Mouse (Mus musculus) granulocyte monocyte progenitor cell, adult 5-6 weeks (primary cell): ENCODE results near the gene Aip. TPM values are rescaled to one million over a fixed set of nuclear protein-coding genes. Genes with fewer than 3 reads are reported as not detected.
A peak's percentile ranks its signal among the peaks of the same experiment; 100 is the strongest.

Experiments used
- ATAC-seq: replicated peaks from 2 replicates; pipeline ENCODE4 v1.8.0; 2016; ENCODE audit warnings: mild to moderate bottlenecking, moderate TSS enrichment, inconsistent platforms; ENCODE audit not compliant: poor library complexity, severe bottlenecking
- total RNA-seq, 2 experiments: library from RNA; stranded (forward) in 1 of 2; stranded (reverse) in 1 of 2; fragments of 200-712, 200-1000 nt in 1 of 2; fragments of >200 nt in 1 of 2; fragmentation: Nextera tagmentation in 1 of 2; gene quantifications; 2 replicates each; pipeline ENCODE4 v1.2.3; 2014 to 2017

The Aip gene
- total RNA-seq, 2 experiments from 2014 or later: 19.6 to 38.6 TPM

GRCm38 (mm10) chr19:4095802-4096201, 29.9 kb downstream of the Aip start:
- no peak for ATAC-seq

DNA sequence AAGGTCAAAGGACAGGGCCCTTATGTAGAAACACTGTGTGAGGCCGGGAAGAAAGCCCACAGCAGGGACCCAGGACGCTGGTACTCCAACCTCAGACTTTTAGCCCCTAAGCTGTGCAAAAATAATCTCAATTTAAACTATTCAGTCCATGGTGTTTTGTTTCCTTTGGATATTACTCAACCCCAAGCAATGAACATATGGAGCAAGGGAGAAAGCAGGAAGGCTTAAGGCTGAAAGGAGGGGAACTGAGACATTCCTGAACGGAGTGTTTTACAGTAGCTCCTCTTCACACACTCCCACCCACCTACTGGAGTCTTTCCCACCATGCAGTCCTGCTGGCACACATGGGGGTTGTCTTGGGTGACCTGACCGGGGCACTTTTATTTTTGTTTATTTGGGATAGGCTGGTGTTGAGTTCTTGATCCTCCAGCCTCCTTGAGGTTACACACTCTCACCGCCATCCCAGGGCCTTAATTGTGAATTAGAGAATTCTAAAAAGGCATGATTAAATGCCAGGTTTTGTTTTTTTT, 30.8 kb downstream of the Aip start:
- ATAC-seq: no peak

GRCm38 (mm10) chr19:4094348-4094747, 31.3 kb downstream of the Aip start:
- ATAC-seq: no peak

- no peak for ATAC-seq
Measured at GRCm38 (mm10) chr19:4093772-4094171, 31.9 kb downstream of the Aip start.

- ATAC-seq: no peak
Measured at GRCm38 (mm10) chr19:4092750-4093149, 32.9 kb downstream of the Aip start.

DNA sequence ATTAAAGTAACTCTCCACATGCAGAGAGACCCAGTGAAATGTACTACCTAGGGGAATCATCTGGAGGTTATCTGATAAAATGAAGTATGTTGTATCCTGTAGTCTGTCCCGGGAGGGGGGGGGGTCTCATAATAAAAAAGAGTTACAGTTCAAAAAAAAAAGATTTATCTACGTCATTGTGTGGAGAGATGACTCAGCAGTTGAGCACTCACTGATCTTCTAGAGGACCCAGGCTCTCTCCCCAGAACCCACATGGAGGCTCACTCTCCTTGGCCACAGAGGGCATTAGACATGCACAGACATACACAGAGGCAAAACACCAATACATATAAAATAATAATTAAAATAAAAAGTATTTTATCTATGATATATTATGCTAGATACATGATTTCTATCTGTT, 34.3 kb downstream of the Aip start:
- no peak for ATAC-seq

DNA sequence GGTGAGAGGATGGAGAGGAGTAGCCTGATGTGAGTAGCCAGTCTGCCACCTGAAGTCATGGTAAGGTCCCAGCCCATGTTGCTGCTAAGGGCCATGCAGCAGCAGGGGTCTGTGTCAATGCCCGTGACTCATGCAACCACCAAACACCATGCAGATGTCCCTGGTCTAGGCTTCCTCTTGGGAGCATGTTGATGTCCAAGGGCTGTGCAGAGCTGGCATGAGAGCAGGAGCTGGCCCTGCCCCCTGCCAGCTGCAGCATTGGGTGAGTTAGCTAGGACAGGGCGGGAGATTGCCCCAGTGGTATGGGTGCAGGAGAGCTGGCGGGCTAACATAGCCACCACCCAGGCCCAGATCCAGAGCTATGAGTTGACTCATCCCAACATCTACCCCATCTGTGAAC, 35.2 kb downstream of the Aip start:
- peak; percentile 38; the same call in 1 of the 2 replicates for ATAC-seq

DNA sequence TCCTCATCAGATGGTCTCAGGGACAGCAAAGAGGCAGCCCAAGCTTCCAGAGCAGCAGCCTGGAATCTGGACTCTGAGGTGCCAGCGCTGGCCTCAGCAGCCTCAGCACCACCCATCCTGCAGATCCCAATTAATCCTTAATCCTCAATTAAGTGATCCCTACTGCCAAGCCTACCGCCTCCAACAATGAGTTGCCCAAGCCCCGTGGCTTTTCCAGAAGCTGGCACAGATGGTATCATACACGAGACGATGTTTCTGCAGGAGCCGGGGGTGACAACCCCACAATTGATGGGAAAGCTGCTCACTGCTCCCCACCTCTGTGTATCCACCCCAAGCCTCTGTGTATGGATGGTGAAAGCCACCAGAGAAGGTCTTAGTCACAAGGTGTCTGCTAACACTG, 36.5 kb downstream of the Aip start:
- ATAC-seq: no peak

DNA sequence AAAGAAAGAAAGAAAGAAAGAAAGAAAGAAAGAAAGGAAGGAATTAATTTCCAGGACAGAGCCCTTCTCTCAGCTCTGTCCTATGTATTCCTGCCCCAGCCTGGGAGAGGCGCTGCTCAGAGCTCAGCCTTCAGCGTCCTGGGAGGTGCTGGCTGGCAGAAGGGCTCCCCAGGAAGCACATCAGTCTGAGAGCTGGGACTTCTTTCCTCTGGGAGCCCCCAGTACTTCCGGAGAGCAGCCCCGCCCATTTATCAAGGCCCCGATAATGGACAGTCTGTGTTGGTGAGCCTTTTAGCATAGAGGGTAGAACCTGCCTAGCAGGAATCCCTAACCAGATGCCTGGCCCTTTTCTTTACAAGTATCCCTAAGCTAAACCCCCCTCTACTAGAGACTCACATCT, 37.5 kb downstream of the Aip start:
- ATAC-seq: no peak

GRCm38 (mm10) chr19:4087090-4087489, 38.6 kb downstream of the Aip start:
- ATAC-seq: no peak

- no peak for ATAC-seq
Measured at GRCm38 (mm10) chr19:4086156-4086555, 39.5 kb downstream of the Aip start.

DNA sequence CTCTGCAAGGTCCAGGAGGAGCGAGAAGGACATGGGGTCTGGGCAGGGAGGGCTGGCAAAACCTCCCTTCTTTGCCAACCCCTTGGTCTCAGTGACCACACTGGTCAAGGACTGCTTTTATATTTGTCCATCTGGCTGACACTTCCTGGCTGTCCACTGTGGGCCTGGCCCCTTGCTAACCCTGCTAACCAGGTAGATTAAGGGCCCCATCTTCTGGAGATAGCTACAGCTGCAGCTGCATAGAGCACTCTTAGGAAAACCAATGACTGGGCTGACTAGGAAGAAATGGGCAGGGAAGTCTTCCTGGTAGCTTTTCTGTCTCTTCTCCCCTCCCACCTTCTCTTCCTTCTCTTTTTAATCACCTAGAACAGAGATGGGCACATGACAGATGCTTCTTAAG, 40.7 kb downstream of the Aip start:
- no peak for ATAC-seq

GRCm38 (mm10) chr19:4083826-4084225, 41.8 kb downstream of the Aip start:
- ATAC-seq: no peak

DNA sequence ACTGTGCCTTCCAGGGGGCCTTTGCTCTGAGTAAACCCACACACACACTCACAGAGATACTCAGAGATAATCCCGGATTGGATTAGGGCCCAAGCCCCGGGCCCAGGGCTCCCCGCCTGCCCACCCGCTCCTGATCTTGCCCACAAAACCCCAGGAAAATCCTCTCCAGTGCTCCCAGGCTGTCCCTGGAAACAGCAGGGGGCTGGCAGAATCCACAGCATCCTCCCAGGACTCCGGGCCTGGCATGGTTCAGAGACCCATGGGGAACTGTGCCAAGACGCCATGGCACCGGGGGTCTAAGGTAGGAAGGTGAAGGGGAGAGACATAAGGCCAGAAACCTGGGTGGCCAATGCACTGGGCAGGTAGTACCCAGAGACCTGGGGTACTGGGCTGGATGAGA, 42.3 kb downstream of the Aip start:
- ATAC-seq: no peak

DNA sequence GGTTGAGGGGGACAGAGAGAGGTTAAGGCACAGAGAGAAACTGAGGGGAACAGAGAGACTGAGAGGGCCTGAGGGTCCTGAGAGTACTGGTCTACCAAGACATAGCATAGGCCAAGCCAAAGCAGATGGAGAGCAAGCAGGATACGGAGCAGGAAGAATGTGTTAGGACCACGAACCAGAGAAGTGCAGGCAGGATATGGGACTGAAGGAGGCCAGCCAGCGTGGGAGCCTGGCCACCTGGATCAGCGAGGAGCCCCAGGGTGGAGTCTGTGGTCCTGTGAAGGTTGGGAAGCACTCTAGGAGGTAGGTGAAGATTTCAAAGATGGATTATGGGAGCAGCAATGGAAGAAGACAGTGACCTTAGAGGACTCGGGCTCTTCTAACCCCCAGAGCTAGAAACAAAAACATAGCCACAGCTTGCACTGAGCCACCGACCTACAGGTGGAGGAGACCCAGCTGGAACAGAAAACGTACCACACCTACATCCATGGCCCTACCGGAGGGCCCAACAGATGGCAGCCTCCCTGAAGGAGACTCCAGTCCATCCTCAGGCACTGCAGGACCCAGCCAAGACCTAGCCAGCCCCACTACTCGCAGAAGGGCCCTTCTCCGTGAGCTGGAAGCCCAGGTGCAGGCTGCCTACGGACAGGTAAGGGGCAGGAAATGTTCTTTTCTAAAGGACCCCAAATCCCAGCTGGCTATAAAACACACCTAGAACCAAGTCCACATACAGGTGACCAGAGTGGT, 43.3 kb downstream of the Aip start:
- no peak for ATAC-seq

DNA sequence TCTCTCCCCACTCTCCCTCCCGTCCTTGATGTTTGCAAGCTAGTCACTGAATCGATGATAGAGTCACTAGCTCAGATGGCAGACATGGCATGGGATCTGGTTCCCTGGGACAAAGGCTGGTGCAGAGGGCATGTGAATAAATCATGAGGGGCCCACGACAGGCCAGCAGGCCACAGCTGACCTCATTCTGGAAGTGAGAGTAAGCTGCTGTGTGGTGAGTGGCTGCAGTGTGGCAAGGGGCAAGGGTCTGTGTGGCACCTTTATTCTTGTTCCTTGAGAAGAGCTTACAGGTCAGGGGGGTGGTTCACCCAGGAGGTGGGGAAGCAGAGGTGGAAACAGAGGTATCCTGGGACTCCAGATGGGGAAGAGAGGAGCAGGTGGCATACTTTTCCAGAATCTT, 44.3 kb downstream of the Aip start, which contains the start of gene Cabp2:
Gene Cabp2, plus strand, starts transcription at position 185 of the 400 bp plus-strand sequence.
- no peak for ATAC-seq

DNA sequence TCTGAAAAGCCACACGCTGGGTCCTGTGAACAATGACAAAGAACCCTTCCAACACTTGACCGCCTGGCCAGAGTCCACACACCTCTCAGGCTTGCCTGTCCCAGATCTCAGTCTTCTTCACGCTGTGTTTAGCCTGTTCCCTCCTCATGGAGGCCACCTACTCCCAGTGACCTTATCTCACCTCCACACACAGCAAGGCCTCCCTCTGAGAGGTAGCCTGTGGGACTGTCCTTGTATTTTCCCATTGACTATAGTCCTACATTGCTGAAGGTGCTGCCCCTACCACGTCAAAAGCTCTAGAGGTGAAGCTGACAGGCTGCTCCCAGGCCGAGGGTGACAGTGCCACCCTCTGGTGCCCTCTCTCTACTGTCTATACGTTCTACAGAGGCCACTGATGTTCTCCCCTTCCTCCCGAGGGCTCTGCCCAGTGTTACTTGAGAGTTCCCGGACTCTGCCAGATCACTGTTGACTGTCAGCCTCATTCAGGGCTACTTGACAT, 45.1 kb downstream of the Aip start:
- ATAC-seq: 0 out of 2 replicates have a peak, but pooled peaks have one; percentile 33

- ATAC-seq: no peak
Measured at GRCm38 (mm10) chr19:4079594-4079993, 46.1 kb downstream of the Aip start.

GRCm38 (mm10) chr19:4075531-4075930, 50.1 kb downstream of the Aip start:
- ATAC-seq: no peak

GRCm38 (mm10) chr19:4072706-4073424, 52.8 kb downstream of the Aip start:
- ATAC-seq: no peak

DNA sequence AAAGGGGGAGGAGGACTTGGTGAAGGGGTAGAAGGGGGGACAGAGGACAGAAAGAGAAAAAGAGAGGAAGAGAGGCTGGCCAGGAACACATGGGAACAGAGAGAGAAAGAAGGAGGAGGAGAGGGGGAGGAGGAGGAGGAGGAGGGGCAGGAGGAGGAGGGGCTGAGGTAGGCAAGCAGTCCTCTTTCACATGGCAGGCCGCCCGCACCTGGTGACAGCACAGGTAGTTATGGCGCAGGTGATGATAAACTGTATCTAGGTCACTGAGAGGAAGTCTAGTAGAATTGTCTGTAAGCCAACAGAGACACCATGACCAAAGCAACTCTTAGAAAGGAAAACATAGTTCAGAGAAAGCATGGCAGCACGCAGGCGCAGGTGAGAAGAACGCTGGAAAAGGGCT, 54.3 kb downstream of the Aip start:
- ATAC-seq: no peak
